Mouse (Mus musculus): ENCODE measurements at regions not wholly inside any gene's neighbourhood (a gene's known extent, or its start where the extent isn't known, plus 50 kb on each side); places are given as distances from the start of the nearest gene placed in this dataset.

DNA sequence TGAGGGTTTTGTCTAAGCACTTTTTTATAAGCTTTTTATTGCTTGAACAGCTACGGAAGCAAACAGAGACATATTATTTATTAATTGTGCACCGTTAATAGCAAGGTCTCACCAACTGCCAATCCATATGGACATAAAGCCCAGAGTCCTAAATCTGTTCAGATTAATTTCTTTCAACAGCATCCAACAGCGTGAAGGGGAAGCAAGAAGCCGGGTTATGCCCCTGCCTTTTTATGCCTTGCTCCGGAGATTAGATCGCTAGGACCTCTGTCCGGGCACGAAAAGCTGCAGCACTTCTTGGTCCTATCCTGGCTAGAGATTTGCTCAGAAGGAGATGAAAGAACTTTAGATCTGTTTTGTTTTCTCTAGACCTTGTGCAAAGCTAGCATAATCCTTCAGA is 289.6 kb upstream of the Epha7 start:
- Histone ChIP-seq H3K4me3 (ENCODE audit: low read depth, low read length) (no peak overlapping the region), H3K36me3 (ENCODE audit: control insufficient read depth, insufficient read depth, low read length) (no peaks in the 10 kb centered on the region), H3K9ac (ENCODE audit: low read depth, low read length) (no peak overlapping the region), H3K27me3 (ENCODE audit: control insufficient read depth, insufficient read depth, low read length) (no peaks in the 10 kb centered on the region), H3K9me3 (replicated peaks; ENCODE audit: control insufficient read depth, low read length) (no peaks in the 10 kb centered on the region), H3K4me1 (ENCODE audit: control insufficient read depth, insufficient read depth, low read length) (no peaks in the 10 kb centered on the region), H3K27ac (ENCODE audit: low read depth, low read length) (no peak overlapping the region), H3K4me2 (no peak overlapping the region)
- WGBS (ENCODE audit: insufficient replicate concordance), result 62% methylated on average over 8 of the region's 8 CpGs
- ATAC-seq (replicated peaks; ENCODE audit: insufficient number of reproducible peaks, low FRiP score, low TSS enrichment), result no peak

DNA sequence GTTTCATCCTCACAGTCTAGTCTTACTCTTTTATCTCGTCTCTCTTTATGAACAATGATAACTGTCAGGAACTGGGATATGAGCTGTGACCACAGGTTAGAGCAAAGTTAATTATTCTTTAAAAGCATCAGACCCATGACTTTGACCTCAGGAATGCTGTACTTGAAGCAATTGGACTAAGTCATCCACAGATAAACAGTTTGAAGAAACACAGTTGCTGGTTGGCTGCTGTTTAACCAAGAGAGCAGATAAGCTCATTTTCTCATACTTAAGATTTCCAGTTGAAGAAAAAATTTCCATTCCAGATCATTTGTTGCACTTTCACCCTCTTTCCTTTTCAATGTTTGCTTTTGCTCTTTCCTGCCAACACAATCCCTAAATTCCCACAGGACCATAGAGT is 270.7 kb upstream of the Epha7 start:
- H3K9ac ChIP-seq (ENCODE audit: low read depth, low read length), result no peak overlapping the region
- 27% methylated on average over 1 of the region's 1 CpGs for WGBS (ENCODE audit: insufficient replicate concordance)
- no peaks in the 10 kb centered on the region for H3K27me3 ChIP-seq (ENCODE audit: control insufficient read depth, insufficient read depth, low read length)
- no peaks in the 10 kb centered on the region for H3K36me3 ChIP-seq (ENCODE audit: control insufficient read depth, insufficient read depth, low read length)
- no peaks in the 10 kb centered on the region for H3K9me3 ChIP-seq (replicated peaks; ENCODE audit: control insufficient read depth, low read length)
- H3K4me3 ChIP-seq (ENCODE audit: low read depth, low read length), result no peak overlapping the region
- H3K27ac ChIP-seq (ENCODE audit: low read depth, low read length), result no peak overlapping the region
- H3K4me1 ChIP-seq (ENCODE audit: control insufficient read depth, insufficient read depth, low read length), result no peaks in the 10 kb centered on the region
- H3K4me2 ChIP-seq, result no peak overlapping the region
- 0 out of 2 replicates have a peak, but pooled peaks have one; percentile 18 for ATAC-seq (replicated peaks; ENCODE audit: insufficient number of reproducible peaks, low FRiP score, low TSS enrichment)

DNA sequence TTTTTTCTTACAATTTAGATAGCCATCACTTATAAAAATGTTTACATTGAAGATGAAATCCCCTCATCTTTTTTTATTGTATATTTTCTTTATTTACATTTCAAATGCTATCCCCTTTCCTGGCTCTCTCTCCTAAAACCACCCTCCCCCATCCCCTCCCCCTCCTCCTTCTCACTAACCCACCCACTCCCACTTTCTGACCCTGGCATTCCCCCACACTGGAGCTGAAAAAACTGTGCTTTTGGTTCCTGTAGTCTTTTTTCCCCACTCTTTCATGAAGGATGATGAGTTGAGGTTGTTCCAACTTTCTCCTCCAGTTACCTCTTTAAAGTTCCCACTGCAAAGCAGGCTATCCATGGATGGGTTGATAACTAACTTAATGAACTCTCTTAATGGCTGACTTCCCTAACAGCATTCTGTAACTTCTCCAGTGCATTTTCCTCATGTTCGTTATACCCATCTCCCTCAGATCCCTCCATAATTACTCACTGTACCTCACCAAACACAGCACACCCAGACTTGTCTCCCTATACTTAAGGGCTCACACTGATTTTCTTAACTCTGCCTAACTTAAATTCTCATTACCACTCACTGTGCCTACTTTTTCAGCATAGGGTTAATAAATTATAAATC is 270.1 kb upstream of the Epha7 start:
- Histone ChIP-seq H3K4me3 (ENCODE audit: low read depth, low read length) (no peak overlapping the region), H3K9ac (ENCODE audit: low read depth, low read length) (no peak overlapping the region), H3K4me2 (no peak overlapping the region), H3K36me3 (ENCODE audit: control insufficient read depth, insufficient read depth, low read length) (no peaks in the 10 kb centered on the region), H3K4me1 (ENCODE audit: control insufficient read depth, insufficient read depth, low read length) (no peaks in the 10 kb centered on the region), H3K9me3 (replicated peaks; ENCODE audit: control insufficient read depth, low read length) (no peaks in the 10 kb centered on the region), H3K27me3 (ENCODE audit: control insufficient read depth, insufficient read depth, low read length) (no peaks in the 10 kb centered on the region), H3K27ac (ENCODE audit: low read depth, low read length) (no peak overlapping the region)
- 73% methylated on average over 1 of the region's 1 CpGs for WGBS (ENCODE audit: insufficient replicate concordance)
- ATAC-seq (replicated peaks; ENCODE audit: insufficient number of reproducible peaks, low FRiP score, low TSS enrichment), result no peak

DNA sequence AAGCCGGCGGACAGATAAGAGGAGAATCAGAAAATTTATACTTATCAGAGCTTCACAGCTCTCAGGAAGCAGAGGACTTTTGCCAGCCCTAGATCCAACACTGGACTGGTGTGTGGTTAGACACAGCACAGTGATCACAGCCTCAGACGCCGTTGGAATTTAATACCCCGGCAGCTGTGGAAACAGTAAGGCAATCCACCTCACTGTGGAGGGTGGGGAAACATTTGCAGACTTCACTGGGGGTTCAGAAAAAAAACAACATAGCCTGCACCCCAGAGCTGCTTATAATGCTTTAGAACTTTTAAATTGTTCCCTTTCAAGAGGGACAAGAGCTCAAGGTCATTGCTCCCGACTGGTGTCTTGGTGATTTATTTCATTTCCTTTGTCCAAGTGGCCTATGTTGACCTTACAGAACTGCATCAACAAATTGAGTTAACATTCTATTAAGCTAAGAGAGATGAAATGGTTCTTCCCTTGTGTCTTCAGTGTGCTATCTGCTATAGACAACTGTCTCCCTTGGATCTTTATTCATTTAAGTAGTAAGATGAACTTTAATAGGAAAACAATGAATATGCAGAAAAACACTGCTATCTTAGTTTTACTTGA is 264.6 kb upstream of the Epha7 start:
- Histone ChIP-seq H3K4me1 (ENCODE audit: control insufficient read depth, insufficient read depth, low read length) (no peaks in the 10 kb centered on the region), H3K4me3 (ENCODE audit: low read depth, low read length) (no peak overlapping the region), H3K36me3 (ENCODE audit: control insufficient read depth, insufficient read depth, low read length) (no peaks in the 10 kb centered on the region), H3K9me3 (replicated peaks; ENCODE audit: control insufficient read depth, low read length) (no peaks in the 10 kb centered on the region), H3K27me3 (ENCODE audit: control insufficient read depth, insufficient read depth, low read length) (no peaks in the 10 kb centered on the region), H3K9ac (ENCODE audit: low read depth, low read length) (no peak overlapping the region), H3K4me2 (no peak overlapping the region), H3K27ac (ENCODE audit: low read depth, low read length) (no peak overlapping the region)
- no peak for ATAC-seq (replicated peaks; ENCODE audit: insufficient number of reproducible peaks, low FRiP score, low TSS enrichment)
- WGBS (ENCODE audit: insufficient replicate concordance), result 57% methylated on average over 6 of the region's 6 CpGs

DNA sequence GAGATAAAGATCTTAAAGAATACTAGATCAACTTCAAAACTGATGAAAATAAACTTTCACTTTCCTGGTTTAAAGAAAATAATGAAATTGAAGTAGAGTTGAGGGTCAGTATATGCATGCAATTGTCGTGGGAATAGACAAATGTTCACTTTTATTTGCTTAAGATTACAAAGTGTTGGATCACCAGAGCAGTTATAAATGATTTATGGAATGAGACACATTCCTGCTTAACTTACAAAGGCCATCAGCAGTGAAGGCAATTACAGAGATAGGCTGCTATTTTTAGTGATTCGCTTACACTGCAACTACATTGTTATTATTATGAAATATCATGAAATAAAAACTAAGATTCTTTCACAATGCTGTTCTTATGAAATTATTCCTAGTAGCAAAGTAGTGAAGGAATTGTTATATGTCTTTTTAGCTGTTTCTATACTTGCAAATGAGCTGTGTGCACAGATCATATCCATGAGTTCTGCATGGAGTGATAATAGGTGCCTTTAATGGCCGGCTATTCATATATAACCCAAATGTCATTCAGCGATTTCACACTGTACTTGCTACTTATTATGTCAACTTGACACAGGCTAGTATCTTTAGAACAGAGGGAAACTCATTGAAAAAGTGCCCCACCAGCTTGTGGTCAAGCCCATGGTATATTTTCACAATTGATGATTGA is 241.7 kb upstream of the Epha7 start:
- Histone ChIP-seq H3K36me3 (ENCODE audit: control insufficient read depth, insufficient read depth, low read length) (no peaks in the 10 kb centered on the region), H3K4me3 (ENCODE audit: low read depth, low read length) (no peak overlapping the region), H3K9me3 (replicated peaks; ENCODE audit: control insufficient read depth, low read length) (no peaks in the 10 kb centered on the region), H3K27me3 (ENCODE audit: control insufficient read depth, insufficient read depth, low read length) (no peaks in the 10 kb centered on the region), H3K4me1 (ENCODE audit: control insufficient read depth, insufficient read depth, low read length) (no peaks in the 10 kb centered on the region), H3K4me2 (no peak overlapping the region), H3K9ac (ENCODE audit: low read depth, low read length) (no peak overlapping the region), H3K27ac (ENCODE audit: low read depth, low read length) (no peak overlapping the region)
- ATAC-seq (replicated peaks; ENCODE audit: insufficient number of reproducible peaks, low FRiP score, low TSS enrichment), result no peak
- WGBS (ENCODE audit: insufficient replicate concordance), result 79% methylated on average over 4 of the region's 4 CpGs

DNA sequence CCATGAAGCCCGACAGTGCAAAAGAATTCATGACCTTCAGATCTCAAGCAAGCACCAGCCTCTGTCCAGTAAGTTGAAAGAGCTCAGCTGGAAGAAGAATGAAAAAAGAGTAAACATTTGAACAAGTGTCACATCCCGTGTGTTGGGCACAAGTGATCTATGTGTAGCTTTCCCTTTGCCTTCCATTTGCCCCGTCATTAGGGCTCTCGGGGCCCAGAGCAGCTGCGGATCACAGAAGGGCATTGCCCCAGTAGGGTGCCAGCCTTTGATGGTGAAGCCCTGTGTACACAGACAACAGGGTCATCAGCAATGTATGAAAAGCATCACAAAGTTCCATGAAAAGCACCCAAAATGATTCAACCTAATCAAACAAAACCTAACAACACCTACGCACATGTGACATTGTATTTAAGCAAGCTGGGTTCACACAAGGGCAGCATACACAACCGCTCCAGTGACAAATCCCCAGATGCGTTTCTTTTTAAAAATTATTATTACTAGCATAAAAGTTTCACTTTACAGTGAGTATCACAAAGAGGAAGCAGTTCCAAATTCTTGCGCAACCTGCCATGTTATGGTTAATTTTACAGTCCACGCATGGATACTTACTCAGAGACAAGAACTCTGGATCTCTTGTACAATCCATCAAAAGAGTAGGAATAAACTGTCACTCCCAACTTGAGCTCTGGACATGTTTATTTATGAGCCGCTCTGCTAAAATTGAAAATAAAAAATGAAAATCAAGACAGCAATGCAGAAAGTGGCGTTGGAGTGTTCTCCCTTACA is 224.0 kb upstream of the Epha7 start:
- Histone ChIP-seq H3K4me1 (ENCODE audit: control insufficient read depth, insufficient read depth, low read length) (no peaks in the 10 kb centered on the region), H3K27ac (ENCODE audit: low read depth, low read length) (no peak overlapping the region), H3K27me3 (ENCODE audit: control insufficient read depth, insufficient read depth, low read length) (no peaks in the 10 kb centered on the region), H3K4me3 (ENCODE audit: low read depth, low read length) (no peak overlapping the region), H3K4me2 (no peak overlapping the region), H3K9me3 (replicated peaks; ENCODE audit: control insufficient read depth, low read length) (no peaks in the 10 kb centered on the region), H3K9ac (ENCODE audit: low read depth, low read length) (no peak overlapping the region), H3K36me3 (ENCODE audit: control insufficient read depth, insufficient read depth, low read length) (no peaks in the 10 kb centered on the region)
- WGBS (ENCODE audit: insufficient replicate concordance), result 78% methylated on average over 12 of the region's 12 CpGs
- ATAC-seq (replicated peaks; ENCODE audit: insufficient number of reproducible peaks, low FRiP score, low TSS enrichment), result no peak

Measured in heart, embryonic 11.5 days (tissue).